Mouse (Mus musculus) liver, postnatal 0 days (tissue): ENCODE data around the gene Scrg1. TPM values are rescaled to one million over a fixed set of nuclear protein-coding genes. Genes with fewer than 3 reads are reported as not detected.

ENCODE experiments used
- ATAC-seq: fragments of 200-750 bp; cut with Nextera tagmentation; 2 replicates; pipeline ENCODE4 v1.8.0; 2017; ENCODE audit warnings: mild to moderate bottlenecking, moderate library complexity
- DNase-seq: peaks from one replicate; pipeline ENCODE4 v3.0.0-alpha.2; 2016
- H3K27ac ChIP-seq: fragments of 300-500 bp; sonication (generic); 2 replicates; pipeline ENCODE4 v1.5.1; 2014; ENCODE audit warnings: antibody characterized with exemption, moderate library complexity, mild to moderate bottlenecking, low read depth
- H3K27me3 ChIP-seq: fragments of 300-500 bp; sonication (generic); 2 replicates; pipeline ENCODE4 v1.6.1; 2014; ENCODE audit warnings: low read length, control low read depth, mixed read lengths; ENCODE audit not compliant: insufficient read depth
- H3K36me3 ChIP-seq: fragments of 300-500 bp; sonication (generic); replicated peaks from 2 replicates; pipeline ENCODE4 v1.6.1; 2014; ENCODE audit warnings: mild to moderate bottlenecking, control low read depth, low read length, moderate library complexity, mixed read lengths; ENCODE audit not compliant: insufficient read depth
- H3K4me1 ChIP-seq: fragments of 300-500 bp; sonication (generic); 2 replicates; pipeline ENCODE4 v1.6.1; 2014; ENCODE audit warnings: antibody characterized with exemption, mild to moderate bottlenecking, control low read depth; ENCODE audit not compliant: insufficient read depth
- H3K4me2 ChIP-seq: fragments of 300-500 bp; sonication (generic); 2 replicates; pipeline ENCODE4 v1.6.1; 2014; ENCODE audit warnings: low read depth, mild to moderate bottlenecking, low read length, moderate library complexity, mixed read lengths
- H3K4me3 ChIP-seq: fragments of 300-500 bp; sonication (generic); 2 replicates; pipeline ENCODE4 v1.5.1; 2014; ENCODE audit warnings: low read depth, low read length
- H3K9ac ChIP-seq: fragments of 300-500 bp; sonication (generic); replicated peaks from 2 replicates; pipeline ENCODE4 v1.6.1; 2014; ENCODE audit warnings: mild to moderate bottlenecking, moderate library complexity
- H3K9me3 ChIP-seq: fragments of 300-500 bp; sonication (generic); 2 replicates; pipeline ENCODE4 v1.6.1; 2016; ENCODE audit warnings: mild to moderate bottlenecking, control low read depth, low read length, mixed read lengths
- CTCF ChIP-seq: sonication (generic); IDR thresholded peaks from 2 replicates; pipeline ENCODE4 v1.5.1; 2016; ENCODE audit warnings: antibody characterized with exemption, low read depth
- EP300 ChIP-seq: IDR thresholded peaks from 2 replicates; pipeline ENCODE4 v1.6.1; 2016; ENCODE audit warnings: antibody characterized with exemption, low read depth, mild to moderate bottlenecking
- WGBS: fragments of 180-500 bp; shearing (Covaris S2); extraction: QIAGEN DNeasy Blood & Tissue Kit; methylation state at CpG from one replicate; pipeline ENCODE4 v1.1.7; 2014; ENCODE audit not compliant: insufficient replicate concordance; 5-methylcytosine and 5-hydroxymethylcytosine counted together
- polyA plus RNA-seq: library from polyadenylated mRNA; unstranded; fragments of >200 nt; fragmentation: Nextera tagmentation; extraction: Ambion mirVana; gene quantifications from 2 replicates; pipeline ENCODE4 v1.2.1, GENCODE M21; 2015

Scrg1 gene
- polyA plus RNA-seq: 1.6 TPM in 2 replicates

DNA sequence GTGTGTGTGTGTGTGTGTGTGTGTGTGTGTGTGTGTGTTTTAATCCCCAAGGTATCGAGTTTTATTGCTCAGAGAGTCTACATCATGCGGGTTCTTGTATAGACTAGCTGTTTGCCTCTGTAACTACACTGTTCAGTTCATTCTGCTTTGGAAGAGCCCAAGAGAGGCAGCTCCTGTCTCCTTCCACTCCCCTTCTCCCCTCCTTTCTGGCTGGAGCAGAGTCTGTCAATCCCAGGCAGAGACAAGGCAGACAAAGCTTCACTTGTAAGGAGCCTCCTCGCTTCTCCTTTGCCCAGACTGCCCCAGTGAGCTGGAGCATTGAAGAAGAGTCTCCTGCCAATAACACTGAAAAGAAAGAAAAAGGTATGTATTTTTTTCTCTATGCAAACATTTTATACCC, at the start of gene Scrg1:
Scrg1 (plus strand) TSS at position 159 of the 400 bp plus-strand sequence.
- no peak within 1 kb of the TSS for H3K27ac ChIP-seq
- no peaks in the 10 kb centered on the region for H3K4me1 ChIP-seq
- WGBS: 63% methylated on average over 3 of the region's 3 CpGs
- no peaks in the 10 kb centered on the region for H3K27me3 ChIP-seq
- no peak within 1 kb of the TSS for H3K4me3 ChIP-seq
- no peaks in the 10 kb centered on the region for H3K36me3 ChIP-seq
- H3K4me2 ChIP-seq: no peak within 1 kb of the TSS
- DNase-seq (no peak), ATAC-seq (no peak)
- no peak within 1 kb of the TSS for H3K9ac ChIP-seq
- TF ChIP-seq EP300: no peak
- TF ChIP-seq CTCF: no peak
- no peaks in the 10 kb centered on the region for H3K9me3 ChIP-seq

DNA sequence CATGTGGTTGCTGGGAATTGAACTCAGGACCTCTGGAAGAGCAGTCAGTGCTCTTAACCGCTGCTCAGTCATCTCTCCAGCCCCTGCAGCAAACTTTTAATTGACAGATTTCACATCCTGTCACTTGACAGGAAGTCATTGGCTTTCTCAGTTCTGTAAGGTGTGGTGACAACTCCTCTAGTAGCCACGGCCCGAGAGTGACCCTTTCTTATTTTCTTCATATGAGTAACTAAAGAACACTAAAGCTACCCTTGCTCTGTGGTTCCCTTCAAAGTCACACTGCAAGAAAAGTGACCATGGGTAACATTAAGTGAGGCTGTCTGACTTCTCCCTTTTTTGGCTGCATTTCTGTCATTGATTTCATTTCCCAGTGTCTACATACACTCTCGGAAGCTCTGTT, 49.4 kb upstream of the Scrg1 start:
- Histone ChIP-seq H3K4me1 (no peaks in the 10 kb centered on the region), H3K27me3 (peaks cover 8% of the 10 kb centered on the region), H3K9ac (no peak overlapping the region), H3K4me3 (no peak overlapping the region), H3K36me3 (no peaks in the 10 kb centered on the region), H3K4me2 (no peak overlapping the region), H3K27ac (no peak overlapping the region), H3K9me3 (no peaks in the 10 kb centered on the region)
- no peak for TF ChIP-seq EP300
- no peak for TF ChIP-seq CTCF
- ATAC-seq: no peak
- WGBS: 67% methylated on average over 4 of the region's 4 CpGs
- no peak for DNase-seq

DNA sequence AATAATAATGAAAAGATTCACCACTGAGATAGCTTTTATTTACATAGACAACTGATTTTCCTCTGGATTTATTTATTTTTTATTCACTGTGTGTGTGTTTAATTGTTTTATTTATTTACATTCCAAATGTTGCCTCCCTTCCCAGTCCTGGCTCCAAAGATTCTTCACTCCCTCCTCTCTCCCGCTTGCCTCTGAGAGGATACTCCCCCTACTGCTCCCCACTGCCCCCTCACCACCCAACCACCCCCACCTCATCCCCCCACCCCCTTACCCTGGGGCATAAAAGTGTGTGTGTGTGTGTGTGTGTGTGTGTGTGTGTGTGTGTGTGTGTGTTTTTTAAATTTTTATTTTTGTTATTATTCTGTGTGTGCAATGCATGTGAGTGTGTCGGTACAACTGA, 46.4 kb upstream of the Scrg1 start:
- no peak for TF ChIP-seq CTCF
- TF ChIP-seq EP300: no peak
- 56% methylated on average over 2 of the region's 2 CpGs for WGBS
- no peaks in the 10 kb centered on the region for H3K36me3 ChIP-seq
- no peaks in the 10 kb centered on the region for H3K4me1 ChIP-seq
- no peaks in the 10 kb centered on the region for H3K9me3 ChIP-seq
- peaks cover 13% of the 10 kb centered on the region for H3K27me3 ChIP-seq
- no peak for DNase-seq
- no peak overlapping the region for H3K4me3 ChIP-seq
- no peak for ATAC-seq
- no peak overlapping the region for H3K4me2 ChIP-seq
- no peak overlapping the region for H3K27ac ChIP-seq
- H3K9ac ChIP-seq: no peak overlapping the region

DNA sequence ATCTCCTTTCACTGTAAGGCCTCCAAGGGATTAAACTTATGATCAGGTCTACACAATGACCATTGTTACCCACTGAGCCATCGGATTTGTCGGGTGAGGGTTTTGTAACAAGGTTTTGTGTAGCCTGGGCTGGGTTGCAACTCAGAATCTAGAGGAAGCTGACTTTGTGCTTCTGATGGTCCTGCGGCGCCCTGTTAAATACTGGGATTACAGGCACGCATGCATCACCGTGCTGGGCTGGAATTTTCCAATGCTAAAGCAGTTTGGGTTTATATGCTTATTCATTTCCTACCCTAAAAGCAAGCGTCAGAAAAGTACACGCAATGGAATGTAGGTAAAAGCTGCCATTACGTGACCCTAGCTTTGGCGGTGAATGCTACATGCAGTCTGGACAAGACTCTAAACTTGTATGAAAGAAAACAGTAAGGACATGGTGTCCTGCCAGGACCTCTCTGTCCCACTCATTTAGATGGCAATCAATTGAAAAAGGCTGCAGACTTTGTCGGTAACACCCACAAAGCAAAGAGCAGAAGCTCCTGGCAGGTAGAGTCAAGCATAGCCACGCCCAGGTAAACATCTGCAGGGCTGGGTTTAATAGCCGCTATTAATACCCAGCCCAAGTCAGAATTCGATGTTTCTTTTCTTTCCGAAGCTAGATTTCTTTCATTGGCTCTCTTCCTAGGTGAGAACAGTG, 45.8 kb upstream of the Scrg1 start:
- DNase-seq (no peak), ATAC-seq (no peak)
- WGBS: 36% methylated on average over 15 of the region's 15 CpGs
- Histone ChIP-seq H3K36me3 (no peaks in the 10 kb centered on the region), H3K4me3 (no peak overlapping the region), H3K9me3 (no peaks in the 10 kb centered on the region), H3K9ac (no peak overlapping the region), H3K4me2 (no peak overlapping the region), H3K27me3 (peaks cover 13% of the 10 kb centered on the region), H3K4me1 (no peaks in the 10 kb centered on the region), H3K27ac (no peak overlapping the region)
- TF ChIP-seq EP300: no peak
- no peak for TF ChIP-seq CTCF

DNA sequence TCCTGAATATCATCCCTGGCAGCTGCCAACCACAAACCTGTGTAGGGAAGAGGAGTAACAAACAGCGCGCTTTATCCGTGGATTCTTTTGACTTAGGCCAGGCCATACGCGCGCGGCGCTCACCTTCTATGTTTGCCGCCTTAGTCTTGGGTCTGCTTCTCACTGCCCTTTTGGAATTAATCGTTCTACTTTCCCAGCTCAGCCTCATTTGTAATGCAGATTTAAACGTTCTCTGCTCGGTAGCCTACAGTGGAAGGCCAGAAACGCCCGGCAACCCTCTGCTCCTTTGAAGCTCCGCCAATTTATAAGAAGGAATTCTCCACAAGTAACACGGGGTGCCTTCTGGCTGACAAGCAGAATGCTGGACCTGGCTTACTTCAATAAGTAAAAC, 45.3 kb upstream of the Scrg1 start:
- Histone ChIP-seq H3K9me3 (no peaks in the 10 kb centered on the region), H3K9ac (no peak overlapping the region), H3K27me3 (peaks cover 13% of the 10 kb centered on the region), H3K4me3 (no peak overlapping the region), H3K4me1 (no peaks in the 10 kb centered on the region), H3K4me2 (no peak overlapping the region), H3K27ac (no peak overlapping the region), H3K36me3 (no peaks in the 10 kb centered on the region)
- WGBS: 15% methylated on average over 16 of the region's 16 CpGs
- ATAC-seq: no peak
- no peak for DNase-seq
- TF ChIP-seq CTCF: no peak
- TF ChIP-seq EP300: no peak

DNA sequence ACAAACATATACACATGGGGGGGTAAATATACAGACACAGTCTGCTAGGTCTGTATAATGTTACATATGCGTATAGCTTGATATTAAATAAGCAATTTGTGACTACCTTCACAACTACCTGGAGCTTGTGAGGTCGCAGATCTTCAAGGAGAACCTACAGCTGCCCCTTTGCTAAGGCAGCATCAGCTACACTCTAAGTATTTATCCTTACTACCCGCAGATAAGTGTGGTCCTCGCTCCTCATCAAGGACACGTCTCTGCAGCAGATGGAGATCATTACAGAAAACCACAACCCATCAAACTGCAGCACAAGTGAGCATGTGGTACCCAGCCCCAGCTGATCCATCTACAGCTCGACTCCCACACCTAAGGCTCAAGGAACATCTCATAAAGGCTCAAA, 44.4 kb upstream of the Scrg1 start:
- Histone ChIP-seq H3K4me3 (no peak overlapping the region), H3K4me2 (no peak overlapping the region), H3K4me1 (no peaks in the 10 kb centered on the region), H3K36me3 (no peaks in the 10 kb centered on the region), H3K9ac (no peak overlapping the region), H3K9me3 (no peaks in the 10 kb centered on the region), H3K27ac (no peak overlapping the region), H3K27me3 (peaks cover 13% of the 10 kb centered on the region)
- no peak for TF ChIP-seq EP300
- TF ChIP-seq CTCF: no peak
- DNase-seq: no peak
- WGBS: 63% methylated on average over 6 of the region's 6 CpGs
- ATAC-seq: no peak
